Mouse (Mus musculus): Measurements from ENCODE around the gene Rbfox3.

Gene Rbfox3

DNA sequence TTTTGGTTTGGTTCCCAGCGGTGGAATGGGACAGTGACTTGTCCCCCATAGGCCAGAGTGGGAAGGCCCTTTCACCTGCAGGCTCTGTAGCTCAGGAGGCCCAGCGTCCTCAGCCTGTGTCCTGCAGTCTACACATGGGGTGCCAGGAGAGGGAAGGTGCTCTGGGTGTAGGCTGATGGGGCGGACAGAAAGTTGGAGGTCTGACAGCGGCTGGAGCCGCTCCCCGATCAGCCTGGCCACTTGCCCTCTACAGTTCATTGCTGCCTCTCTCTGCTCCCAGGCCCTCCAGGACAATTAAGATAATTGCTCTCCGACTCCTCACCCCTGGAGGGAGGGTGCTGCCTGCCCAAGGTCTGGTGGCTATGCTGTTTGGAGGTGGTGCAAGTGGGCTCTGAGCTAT is 392.7 kb downstream of the Rbfox3 start:
- no peak for DNase-seq (ENCODE audit: inconsistent age in 2 of 2, low spot score in 1 of 2)

DNA sequence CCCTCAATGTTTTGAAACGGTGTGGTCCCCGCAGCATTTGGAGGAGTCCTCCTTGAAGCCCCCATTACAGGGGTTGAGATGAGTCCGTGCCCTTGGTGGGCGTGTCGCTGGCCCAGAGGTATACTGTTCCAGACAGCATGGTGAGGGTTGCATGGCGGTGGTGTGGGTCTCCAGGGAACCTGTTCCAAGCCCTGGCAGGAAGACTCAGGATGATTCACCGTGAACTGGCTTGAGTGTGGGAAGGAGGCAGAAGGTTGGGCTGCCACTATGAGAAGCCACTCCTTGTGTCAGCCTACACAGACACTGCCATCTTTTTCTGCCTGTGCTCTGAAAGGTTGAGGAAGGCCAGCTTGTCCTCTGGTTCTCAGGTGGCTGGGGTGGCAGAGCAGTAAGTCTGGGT is 393.5 kb downstream of the Rbfox3 start:
- no peak for DNase-seq (ENCODE audit: inconsistent age in 2 of 2, low spot score in 1 of 2)

DNA sequence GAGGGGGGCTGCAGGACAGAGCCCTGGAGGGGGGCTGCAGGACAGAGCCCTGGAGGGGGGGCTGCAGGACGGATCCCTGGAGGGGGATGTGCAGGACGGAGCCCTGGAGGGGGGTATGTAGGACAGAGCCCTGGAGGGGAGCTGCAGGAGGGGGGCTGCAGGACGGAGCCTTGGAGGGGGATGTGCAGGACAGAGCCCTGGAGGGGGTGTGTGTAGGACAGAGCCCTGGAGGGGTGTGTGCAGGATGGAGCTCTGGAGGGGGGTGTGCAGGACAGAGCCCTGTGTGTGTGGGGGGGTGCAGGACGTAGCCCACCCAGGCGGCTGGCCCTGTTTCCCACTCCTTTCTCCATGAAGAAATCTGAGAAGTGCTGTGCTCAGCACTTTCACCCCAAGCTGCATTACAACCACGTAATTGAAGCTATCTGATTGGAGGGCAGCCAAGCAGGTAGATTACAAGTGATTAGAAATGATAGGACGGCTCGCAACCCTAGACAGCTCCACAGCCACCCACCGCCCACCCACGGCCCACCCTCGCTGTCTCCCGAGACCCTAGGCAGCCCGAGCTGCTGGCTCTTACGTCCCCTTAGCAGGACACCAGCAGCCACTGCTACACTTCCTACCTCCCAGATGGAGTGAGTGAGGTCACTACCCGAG is 399.0 kb downstream of the Rbfox3 start:
- no peak for DNase-seq (ENCODE audit: inconsistent age in 2 of 2, low spot score in 1 of 2)

DNA sequence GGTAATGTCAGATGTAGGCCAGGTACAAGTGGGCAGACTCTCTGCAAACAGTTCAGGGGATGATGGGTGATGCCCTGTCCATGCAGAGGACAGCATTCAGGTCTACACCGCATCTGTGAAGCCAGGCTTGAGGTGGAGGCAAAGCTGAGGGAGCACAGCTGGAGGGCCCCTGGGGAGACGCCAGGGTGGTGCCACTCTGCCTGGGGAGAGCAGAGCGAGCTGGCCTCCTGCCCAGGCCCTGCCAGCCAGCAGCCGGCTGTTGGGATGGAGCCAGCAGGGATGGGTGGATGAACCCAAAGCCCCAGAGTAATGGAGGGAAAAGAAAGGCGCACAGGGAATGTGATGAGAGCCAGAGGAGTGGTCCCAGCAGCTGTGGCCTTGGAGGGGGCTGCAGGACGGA is 399.5 kb downstream of the Rbfox3 start:
- DNase-seq (ENCODE audit: inconsistent age in 2 of 2, low spot score in 1 of 2) = peak; percentile 57 to 77

DNA sequence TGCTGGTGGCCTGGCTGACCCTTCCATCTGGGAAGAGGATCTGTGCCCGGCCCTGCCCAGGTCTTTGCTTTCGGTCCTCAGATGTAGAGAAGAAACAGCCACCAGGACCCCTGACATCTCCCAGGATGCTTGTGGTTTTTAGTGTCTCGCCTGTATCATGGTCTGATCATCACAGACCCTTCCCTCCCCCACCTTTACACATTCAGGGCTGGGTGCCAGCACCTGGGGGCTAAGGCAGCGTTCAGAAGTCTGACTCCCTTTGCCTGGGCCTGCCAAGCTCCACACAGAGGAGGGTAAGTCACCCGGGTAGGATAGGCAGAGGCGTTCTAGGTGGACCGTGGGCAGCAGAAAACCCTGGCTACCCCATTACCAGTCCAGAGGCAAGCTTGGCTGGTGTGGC is 403.1 kb downstream of the Rbfox3 start:
- no peak for DNase-seq (ENCODE audit: inconsistent age in 2 of 2, low spot score in 1 of 2)

DNA sequence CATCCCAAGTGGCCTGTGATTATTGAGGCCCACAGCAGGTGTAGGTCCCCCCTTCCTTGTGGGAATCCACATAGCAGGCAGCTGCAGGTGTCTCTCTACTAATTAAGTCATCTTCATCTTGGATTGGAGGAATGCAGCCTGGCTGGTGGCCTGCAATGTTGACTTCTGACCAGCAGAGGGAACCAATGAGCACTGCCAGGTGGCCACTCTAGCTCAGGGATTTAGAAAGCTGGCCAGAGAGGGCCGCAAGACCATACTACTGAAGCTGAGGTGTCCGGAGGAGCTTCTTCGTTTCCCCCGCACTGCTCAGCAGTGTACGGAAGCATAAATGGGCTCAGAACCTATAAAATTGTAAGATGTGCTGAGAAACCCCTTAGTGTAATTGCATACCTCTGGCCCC is 403.5 kb downstream of the Rbfox3 start:
- peak; percentile 63 to 90 for DNase-seq (ENCODE audit: inconsistent age in 2 of 2, low spot score in 1 of 2)

DNA sequence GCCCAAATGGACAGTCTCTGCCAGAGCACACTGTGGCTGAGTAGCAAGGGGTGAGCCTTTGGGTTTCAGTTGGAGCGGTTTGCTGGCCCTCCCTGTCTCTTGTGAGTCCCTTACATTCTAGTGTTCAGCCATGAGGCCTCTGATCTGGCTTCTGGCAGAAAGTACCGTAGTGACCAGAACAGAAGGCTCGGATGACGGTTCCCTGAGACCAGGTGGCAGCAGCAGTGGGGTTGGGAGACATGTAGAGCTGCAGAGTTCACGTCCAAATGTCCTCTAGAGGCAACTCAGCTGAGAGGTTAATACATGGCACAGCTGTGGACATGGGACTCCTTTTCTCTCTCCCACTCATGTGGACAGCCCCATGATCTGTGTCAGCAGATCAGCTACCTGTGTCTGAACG is 404.3 kb downstream of the Rbfox3 start:
- no peak for DNase-seq (ENCODE audit: inconsistent age in 2 of 2, low spot score in 1 of 2)

DNA sequence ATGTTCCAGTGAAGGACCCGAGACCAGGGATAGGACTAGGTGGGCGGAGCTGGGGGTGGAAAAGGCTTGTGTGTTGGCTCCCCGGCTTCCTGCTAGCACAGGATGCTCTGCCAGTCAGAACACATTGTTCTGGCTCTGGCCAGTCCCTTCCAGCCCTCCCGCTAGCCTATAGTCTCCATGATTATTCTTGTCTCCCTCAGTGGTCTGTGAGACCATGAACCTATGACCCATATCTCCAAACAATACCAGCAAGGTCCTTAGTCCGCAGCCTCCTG is 407.3 kb downstream of the Rbfox3 start:
- DNase-seq (ENCODE audit: inconsistent age in 2 of 2, low spot score in 1 of 2) = peak in 1 of 2 experiments; percentile 70

DNA sequence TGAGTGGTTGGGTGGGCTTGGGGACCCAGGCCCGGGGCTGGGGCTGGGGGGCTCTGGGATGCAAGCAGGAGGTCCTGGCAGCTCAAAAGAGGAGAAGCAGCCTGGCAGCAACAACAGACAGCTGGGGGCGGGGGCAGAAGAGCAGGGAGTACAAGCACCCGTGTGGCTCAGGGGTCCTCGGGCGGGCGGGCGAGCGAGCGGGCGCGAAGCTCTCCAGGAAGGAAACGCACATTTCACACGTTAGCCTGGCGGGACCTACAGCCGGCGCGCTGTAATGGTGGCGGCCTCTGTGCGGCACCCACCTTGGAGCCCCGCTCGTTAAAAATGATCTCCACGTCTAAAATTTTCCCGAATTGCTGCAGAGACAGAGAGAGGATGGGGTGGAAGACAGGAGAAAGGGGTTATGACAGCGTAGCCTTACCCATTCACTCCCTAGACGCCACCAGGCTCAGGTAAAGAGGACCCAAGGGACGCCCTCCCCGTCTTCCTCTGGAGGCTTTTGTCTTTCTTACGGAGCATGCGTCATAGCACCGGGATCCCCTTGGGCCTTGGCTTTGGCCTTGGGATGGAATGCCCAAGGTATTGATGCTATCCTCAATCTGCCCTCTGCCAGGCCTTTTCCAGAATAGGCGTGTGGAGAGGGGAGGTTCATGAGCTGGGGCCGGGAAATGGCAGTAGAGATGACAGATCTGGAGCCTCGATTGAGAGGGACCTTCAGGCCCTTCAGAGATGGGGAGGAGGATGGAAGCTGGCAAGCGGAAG is 407.8 kb downstream of the Rbfox3 start:
- peak; percentile 57 to 76 for DNase-seq (ENCODE audit: inconsistent age in 2 of 2, low spot score in 1 of 2)

DNA sequence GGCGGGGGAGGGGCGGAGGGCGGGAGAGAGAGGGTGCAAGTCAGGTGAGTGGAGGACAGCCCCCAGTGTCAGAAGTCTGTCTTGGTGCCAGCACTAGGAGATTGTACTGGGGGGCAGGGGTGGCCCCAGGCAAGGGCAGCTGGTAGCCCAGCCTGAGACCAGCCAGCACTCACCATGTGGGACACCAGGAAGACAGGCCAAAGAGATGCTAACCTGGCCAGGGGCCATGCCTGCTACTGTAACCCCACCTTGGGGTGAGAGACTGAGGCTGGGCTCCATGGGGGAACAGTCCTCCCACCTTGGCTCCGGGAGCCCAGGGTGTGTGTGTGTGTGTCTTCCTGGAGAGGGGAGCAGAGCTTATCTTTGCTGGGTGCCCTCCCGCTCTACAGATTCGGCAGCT is 408.4 kb downstream of the Rbfox3 start:
- no peak for DNase-seq (ENCODE audit: inconsistent age in 2 of 2, low spot score in 1 of 2)

DNA sequence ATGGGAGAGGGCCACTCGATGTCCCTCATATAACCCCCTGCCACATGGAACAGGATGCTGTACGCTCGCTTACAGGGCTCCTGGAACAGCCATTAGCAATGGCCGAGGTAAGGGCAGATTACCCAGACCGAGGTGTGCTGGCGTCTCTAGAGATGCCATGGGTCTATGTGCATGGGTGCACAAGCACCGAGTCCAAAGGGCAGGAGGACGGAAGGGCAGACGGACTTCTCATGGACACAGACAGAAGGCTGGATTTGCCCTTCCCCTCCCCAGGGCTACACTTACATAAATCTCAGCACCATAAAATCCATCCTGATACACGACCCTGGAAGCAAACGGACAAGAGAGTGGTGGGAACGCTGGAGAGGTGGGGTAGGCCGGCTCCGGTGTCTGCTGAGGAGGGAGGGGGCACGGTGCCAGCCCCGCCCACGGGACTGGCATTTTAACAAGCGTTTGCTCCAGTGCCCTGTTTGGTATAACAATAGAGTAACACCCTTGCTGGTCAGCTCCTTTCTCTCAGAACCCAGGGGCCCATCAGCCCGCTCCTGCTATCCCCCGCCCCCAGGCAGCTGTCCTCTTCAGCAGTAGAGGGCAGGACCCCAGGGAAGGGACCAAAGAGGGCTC is 415.2 kb downstream of the Rbfox3 start:
- DNase-seq (ENCODE audit: inconsistent age in 2 of 2, low spot score in 1 of 2) = no peak

DNA sequence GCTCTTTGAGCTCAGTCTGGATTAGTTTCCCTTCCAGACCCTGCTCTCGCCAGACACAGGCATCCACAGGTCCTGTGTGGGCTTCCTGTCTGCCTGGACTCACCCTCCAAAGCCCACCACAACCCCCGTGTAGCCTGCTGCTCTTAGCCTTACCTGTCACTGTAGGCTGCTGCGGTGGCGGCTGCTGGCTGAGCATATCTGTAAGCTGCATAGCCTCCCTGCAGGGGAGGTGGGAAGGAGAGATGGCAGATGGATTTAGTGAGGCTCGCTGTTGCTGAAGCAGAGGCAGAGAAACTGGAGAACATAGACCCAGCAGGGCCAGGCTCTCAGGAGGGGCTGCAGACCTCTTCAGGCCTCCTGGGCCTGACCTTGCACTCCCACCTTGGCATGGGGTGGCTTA is 416.3 kb downstream of the Rbfox3 start:
- no peak for DNase-seq (ENCODE audit: inconsistent age in 2 of 2, low spot score in 1 of 2)

DNA sequence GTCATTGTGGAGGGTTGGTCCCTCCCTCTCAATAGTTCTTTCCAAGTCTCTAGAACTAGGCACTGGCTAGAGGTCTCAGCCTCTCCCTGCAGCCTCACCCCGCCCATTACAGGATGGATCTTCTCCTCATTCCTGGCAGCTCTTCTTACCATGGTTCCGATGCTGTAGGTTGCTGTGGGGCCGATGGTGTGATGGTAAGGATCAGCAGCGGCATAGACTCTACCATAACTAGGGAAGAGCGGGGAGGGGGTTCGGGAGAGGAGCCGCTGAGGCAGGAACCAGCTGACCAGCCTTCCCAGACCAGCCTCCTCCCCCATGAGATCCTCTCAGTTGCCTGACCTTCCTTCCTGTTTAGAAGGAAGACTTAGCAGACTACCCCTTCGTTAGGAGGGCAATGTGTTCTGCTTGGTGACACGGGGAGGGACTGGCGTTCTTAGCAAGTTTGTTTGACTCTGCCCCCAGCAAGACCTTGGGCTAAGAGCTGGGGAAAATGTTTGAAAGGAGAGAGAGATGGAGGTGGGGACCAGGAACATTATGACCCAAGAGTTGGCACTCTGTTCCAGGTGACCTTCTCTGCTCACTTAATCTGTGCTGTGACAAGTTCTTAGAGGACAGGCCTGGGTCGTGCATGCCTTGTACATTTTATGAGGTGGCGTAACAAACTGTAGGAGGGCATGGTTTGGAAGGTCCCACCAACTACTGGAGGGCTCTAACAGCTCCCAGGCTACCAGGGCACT is 417.2 kb downstream of the Rbfox3 start:
- peak; percentile 52 to 54 for DNase-seq (ENCODE audit: inconsistent age in 2 of 2, low spot score in 1 of 2)

DNA sequence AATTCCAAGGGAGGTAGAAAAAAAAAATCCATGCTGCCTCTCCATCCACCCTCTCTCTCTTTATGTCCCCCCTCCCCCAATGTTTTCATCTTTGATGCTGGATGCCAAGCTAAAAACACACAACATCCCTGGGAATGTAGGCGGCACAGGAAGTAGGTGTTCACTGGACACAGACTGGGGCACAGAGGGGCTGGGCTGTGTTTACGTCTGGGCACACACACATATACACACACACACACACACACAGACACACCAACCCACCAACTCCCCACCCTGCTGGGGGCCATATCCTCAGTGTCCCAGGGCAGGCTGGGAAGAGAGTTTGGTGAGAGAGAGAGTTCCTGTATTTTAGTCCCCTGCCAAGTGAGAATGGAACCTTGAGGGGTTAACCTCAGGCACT is 417.9 kb downstream of the Rbfox3 start:
- DNase-seq (ENCODE audit: inconsistent age in 2 of 2, low spot score in 1 of 2) = no peak

DNA sequence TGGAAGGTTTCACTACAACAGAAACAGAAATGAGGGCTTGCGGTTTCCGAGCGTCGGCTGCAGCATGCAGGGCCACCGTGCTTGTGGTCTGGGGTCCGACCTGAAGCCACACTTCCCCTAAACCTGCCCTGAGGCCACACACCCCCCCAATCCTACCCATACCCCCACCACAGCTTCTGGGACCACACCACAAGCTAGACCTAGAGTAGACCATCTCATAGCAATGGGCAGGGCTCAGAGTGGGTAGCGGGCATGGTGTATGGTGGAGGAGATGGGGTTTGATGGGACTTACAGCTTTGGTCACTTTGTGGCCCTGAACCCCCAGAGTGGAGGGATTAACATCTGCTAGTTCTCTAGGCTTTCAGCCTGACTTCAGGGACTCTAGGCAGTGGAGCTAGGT is 420.2 kb downstream of the Rbfox3 start:
- no peak for DNase-seq (ENCODE audit: inconsistent age in 2 of 2, low spot score in 1 of 2)

DNA sequence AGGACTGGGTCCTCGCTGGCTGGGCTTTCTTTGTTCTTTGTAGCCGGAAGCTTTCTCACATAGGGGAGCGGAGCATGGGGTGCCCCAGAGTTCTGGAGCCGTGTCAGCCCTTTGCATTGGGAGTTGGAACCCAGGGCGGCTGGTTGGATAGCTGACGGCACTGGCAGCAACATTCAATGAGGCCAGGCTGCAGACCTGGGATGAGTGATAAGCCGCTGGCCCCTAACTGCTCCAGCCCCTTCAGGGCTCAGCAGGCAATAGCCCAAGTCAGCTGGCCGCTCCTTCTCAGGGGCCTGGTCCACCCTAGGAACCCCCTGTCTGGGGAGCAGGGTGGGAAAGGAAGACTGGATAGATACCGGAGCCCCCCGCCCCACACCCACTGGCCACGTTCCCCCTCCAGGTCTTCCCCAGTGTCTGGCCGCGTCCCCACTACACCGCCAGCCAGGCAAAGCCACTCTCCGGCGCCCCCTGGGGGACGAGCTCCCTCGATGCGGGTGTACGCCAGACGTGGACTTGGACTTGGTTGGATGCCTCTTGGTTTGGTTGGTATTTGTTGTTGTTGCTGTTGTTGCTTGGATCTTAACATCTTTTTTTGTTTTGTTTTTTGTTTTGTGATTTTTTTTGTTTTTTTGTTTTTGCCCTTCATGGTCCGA is 420.7 kb downstream of the Rbfox3 start:
- peak; percentile 71 to 92 for DNase-seq (ENCODE audit: inconsistent age in 2 of 2, low spot score in 1 of 2)

DNA sequence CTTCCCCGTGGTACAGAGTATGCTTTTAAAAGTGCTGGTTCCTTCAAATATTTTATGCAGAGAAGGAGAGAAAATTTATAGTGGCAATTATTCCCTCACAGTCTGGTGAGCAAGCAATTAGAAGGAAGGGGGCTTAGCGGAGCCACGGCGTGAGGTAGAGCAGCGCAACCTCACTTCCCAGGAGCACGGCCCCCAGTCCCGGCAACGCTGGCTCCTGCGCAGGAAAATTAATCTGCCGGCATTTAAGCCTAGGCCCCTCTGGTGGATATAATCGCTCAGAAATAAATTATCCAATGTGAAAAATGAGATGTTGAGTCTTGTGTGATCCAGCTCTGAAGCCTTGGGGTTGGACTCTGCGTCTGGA is 422.5 kb downstream of the Rbfox3 start:
- DNase-seq (ENCODE audit: inconsistent age in 2 of 2, low spot score in 1 of 2) = no peak

DNA sequence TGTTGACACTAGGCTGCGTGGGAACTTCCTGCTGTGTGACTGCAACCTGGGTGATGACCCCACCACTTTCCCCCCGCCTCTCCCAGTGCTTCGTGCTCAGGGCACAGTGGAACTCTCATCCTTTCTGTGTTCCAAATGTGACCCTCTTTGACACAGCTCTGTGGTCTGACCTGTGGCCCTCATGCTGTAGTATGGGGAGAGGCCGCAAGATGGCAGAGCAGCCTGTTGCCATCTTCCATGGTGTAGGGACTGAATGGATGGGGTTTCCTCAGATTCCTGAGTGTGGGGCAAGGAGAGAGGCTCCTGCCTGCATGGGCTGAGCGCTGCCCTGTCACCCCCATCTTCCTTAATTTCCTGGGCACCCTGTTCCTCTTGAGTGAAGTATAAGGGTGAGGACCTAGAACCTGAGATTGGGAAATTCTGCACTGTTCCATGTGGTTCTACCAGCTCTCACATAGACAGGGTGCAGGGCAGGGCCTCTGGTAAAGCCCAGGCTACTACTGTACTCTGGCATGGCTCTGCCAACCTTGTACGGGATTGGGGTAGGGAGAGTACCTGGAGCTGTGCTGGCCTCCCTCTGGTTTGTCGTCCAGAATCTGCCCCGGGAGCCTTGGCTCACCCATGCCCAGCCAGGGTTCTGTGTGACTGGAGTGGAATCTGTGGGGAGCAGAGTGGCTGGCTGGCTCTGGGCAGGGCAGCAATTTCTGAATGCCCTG is 423.0 kb downstream of the Rbfox3 start:
- no peak for DNase-seq (ENCODE audit: inconsistent age in 2 of 2, low spot score in 1 of 2)

DNA sequence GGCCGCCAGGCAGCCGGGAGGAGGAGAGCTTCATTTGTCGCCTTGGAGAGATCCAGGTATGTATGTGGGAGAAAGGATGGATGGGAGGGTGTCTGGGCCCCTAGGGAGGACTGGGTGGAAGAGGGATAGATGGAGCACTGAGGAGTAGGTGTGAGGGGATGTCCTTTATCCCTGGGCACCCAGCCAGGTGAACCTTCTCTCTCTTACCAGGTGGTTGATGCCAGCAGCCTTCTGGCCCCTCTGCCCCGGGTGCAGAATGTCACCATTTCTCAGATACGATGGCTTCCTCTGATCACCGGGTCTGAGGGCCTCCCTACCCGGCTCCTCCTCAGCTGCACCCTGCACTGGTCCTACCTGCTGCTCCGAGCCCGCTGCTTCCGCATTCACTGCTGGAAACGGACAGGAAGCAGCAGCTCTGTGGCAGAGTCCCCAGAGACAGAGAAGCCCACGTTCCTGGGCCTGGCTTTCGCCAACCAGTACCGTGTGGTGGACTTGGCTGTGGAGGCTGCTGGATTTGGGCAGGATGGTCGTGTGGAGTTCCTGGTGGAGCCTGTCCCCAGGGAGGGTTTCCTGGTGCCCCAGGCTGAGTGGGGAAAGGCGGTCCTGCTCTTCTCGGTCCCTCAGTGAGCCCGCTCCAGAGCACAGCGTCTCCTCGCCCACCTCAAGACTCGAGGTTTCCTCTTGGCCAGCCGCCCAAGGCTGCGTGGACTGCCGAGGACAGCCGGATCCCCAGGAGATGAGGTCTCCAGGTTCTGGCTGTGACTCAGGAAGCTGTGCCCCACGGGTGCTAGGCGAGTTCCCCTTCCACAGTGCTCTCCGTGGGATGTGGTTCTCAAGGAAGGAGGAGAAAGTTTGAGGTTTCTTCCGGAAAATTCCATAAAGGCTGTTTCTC is 424.3 kb downstream of the Rbfox3 start:
- DNase-seq (ENCODE audit: inconsistent age in 2 of 2, low spot score in 1 of 2) = no peak

DNA sequence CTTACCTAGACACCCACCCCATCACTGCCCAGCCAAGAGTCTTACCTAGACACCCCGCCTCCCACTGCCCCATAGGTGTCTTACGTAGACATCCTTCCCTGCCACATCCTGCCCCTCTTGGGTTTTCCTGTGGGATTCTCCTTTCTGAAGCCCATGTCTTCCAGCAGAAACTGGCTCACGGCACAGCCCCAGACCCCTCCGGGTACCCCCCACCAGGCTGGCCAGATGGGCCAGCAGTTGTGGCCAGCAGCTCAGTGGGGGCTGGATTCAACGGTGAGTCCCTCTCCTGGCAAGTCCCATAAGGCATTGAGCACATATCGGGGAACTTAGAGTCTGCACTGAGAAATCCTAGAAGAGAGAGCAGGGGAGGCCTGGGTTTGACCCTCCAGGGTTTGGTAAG is 425.1 kb downstream of the Rbfox3 start:
- no peak for DNase-seq (ENCODE audit: inconsistent age in 2 of 2, low spot score in 1 of 2)

All from adrenal gland, adult (tissue).